Mouse (Mus musculus) cerebellum, postnatal 25 days (tissue): Measurements from ENCODE around the gene Usp44.
"Not testable (repeated sequence)": the region's sequence is repeated elsewhere in the genome, so short reads cannot be mapped to it uniquely, and the experiment has no call there.

Experiments
- DNase-seq, 2 experiments: peaks; one replicate each; pipeline ENCODE4 v3.0.0; 2021; ENCODE audit warnings: mixed read lengths in 2 of 2

Gene Usp44

DNA sequence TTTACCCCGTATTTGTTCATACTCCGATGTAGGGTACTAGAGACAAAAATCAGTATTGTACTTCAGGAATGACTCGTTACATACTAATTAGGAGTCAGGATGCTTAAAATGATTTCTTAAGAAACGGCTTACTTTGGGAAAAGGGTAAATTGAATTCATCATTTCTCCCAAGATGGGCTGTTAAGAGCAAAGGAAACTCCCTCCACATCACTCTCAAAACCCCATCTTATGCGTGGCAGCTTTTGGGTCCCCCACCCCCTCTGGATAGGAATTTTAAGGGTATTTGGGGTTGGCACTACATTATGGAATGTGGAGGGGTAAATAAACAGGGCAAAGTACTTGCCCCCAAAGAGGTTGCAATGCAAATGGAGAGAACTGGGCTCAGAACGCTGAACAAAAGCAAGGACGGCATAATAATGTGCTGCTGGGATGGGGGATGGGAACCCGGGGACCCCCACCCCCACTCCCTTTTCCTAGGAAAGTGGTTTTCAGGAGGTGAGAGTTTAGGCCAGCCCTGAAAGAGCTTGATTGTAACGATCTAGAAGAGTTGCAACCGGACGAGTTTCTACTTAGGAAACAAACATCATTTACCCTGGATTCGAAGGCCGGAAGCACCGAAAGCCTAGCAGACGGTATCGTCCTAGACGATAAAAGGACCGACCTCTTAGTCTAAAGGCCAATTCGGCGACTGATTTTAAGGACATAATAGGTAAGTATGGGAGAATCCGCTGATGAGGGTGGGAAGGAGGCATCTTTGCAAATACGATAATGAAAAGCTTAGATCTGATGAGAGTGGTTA is at the start of gene Usp44:
Usp44 (plus strand) TSS at position 625 of the 799 bp plus-strand sequence.
- no peak for DNase-seq

DNA sequence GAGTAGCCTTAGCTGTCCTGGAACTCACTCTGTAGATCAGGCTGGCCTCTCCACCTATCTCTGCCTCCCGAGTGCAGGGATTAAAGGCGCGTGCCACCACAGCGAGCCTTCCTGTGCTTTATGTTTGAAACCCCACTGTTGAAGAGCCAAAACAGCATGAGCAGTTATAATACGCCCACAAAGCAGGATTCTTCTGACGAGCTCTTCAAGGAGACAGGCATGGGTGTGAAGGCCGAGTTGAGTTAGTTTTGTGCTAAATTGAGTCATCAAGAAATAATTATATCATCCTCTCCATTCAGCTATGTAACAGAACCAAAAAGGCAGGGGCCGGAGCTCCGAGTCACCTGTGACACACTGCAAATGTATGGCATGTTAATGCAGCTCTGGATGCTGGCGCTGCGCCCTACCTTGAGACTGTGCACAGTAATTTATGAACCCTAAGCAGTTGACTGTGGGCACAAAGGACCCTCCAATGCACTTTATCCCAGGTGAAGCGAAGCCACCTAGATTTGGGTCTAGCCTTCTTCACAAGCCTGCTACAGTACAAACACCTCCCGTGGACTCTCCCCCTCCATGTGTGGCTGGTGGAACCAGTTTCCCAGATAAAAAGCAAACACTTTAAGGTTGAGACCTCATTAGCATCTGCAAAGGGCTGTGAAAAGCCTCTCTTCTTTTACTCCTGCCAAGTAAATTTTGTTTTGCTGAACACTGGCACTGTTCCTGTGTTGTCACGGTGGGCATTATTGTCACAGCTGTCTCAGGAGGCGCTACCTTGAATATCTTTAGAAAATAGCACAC is 47.9 kb upstream of the Usp44 start:
- DNase-seq, result no peak

DNA sequence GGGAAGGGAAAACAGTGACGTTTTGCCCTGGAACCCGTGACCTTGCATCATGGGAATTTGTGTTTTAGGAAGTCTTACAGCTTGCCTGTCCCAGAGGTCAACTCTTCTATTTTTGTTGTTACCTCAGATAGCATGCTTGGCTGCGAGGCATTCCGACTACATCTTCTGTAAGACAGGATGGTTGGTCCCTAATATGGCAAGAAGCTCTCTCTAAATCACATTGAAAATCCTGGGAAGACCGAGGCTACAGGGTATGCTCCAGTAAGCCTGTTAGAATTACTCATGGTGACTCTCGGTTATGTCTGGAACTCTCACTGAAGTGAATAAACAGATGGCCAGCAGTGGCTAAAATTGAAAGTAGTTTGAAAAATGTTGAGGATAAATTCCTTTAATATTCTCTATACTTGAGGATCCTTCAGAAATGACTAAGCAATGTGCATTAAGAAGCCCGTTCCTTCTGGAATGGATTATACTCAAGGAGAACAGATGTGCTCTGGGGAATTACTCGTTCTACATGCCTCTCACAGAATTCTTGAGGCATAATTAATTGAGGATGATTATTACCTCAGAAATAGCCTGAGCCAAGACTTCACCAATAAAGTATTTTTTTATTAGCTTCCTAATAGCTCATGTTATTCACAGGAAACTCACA is 31.5 kb upstream of the Usp44 start:
- DNase-seq, result no peak

DNA sequence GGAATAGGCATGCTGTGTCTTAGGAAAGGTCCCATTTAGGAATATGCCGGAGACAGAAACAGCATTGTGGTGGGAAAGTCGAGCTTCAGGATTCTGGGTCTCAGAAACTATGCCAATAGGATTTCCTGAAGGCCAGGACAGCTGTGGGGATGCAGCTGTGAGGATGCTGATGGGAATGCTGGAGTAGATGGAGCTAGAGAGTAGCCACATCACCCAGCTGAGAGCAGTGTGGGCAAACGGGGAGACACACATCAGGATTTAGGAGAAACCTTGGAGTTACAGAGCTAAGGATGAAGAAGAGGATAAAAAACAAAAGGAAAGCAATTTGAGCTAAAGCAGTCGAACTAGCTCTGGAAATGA is 31.0 kb upstream of the Usp44 start:
- DNase-seq, result no peak

DNA sequence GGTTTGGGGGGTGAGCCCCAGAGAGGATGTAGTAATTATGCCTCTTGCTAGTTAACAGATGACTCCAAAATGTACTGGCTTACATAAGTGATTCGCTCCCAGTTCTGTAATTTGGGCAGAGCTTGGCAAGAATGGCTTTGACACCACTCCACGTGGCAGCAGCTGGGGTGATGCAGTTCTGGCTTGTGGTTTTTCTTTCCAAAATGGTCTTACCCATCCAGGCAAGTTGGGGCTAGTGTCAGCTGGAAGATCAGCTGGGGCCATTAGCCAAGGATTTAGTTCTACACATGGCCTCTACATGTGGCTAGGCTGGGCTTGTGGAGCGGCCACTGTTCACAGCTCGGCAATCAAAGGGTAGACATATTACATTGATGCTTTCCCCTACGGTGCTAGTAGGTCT is 30.5 kb upstream of the Usp44 start:
- DNase-seq, result no peak

DNA sequence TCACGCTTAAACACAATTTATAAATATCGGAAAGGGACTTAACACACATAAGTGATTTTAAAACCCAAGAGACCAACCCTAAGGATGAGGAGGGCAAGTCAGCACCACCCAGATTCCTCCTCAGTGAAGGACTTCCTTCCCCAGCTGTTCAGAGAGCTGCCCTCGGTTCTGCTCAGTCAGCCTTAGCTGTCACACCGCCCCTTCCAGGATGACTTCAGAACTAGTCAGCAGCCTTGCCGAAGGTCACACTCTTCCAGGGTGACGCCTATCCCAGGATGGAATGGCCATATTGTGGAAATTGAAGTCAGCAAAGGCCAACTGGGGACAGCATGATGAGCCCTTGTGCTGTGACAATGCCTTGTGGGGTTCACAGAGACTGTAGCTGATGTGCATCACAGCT is 28.2 kb upstream of the Usp44 start:
- no peak for DNase-seq

DNA sequence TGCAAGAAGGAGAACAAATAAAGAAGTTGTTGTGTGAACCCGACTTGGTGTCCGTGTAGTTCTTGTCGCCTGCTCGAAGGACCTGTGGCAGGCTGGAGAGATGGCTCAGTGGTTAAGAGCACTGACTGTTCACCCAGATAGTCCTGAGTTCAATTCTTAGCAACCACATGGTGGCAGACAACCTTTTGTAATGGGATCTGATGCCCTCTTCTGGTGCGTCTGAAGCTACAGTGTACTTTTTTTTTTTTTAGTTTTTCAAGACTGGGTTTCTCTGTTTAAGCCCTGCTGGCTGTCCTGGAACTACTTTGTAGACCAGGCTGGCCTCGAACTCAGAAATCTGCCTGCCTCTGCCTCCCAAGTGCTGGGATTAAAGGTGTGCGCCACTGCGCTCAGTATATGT is 21.9 kb upstream of the Usp44 start:
- not testable (repeated sequence) for DNase-seq

DNA sequence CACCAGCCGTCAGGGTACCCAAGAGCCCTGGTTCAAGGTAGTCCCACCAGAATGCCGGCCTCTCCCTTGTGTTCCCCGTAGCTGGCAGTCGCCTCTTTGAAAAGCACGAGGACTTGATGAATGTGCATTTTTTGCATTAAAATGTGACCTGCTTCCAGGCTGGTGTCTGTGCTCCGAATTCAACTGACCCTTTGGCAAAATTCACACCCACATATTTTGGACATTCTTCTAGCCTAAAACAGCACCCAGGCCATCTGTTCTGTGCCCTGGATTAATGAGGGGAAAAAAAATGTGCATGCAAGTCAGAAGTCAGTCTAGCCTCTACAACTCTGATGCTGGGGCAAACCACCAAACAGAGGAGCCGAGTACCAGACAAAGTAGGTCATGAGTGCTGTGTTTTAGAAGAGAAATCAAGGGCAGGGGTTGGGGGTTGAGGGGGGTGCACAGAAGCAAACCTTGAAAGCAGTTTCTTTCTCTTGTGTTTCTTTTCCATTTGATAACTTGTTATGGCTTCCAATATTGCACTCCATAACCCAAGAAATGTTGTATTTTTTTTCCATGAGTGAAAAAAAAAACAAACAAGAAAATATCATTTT is 20.7 kb upstream of the Usp44 start:
- peak; percentile 68 to 74 for DNase-seq

DNA sequence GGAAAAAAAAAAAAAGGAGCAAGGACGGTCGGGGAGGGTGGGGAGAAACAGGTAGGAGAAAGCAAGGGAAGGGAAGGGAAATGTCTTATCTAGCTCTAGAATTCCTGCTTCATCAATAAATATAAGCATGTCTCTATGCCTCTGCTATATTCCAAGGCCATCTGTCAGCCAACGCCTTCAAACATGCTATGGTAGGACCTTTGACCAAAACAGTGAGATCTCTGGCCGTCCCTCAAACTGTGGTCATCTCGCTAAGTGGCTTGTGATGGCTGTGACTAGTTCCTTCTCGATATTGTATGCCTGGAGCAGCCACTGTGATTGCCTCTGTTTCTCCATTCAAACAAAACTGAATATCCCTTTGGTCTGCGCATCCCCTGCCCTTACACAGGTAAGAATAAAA is 19.3 kb upstream of the Usp44 start:
- no peak for DNase-seq

DNA sequence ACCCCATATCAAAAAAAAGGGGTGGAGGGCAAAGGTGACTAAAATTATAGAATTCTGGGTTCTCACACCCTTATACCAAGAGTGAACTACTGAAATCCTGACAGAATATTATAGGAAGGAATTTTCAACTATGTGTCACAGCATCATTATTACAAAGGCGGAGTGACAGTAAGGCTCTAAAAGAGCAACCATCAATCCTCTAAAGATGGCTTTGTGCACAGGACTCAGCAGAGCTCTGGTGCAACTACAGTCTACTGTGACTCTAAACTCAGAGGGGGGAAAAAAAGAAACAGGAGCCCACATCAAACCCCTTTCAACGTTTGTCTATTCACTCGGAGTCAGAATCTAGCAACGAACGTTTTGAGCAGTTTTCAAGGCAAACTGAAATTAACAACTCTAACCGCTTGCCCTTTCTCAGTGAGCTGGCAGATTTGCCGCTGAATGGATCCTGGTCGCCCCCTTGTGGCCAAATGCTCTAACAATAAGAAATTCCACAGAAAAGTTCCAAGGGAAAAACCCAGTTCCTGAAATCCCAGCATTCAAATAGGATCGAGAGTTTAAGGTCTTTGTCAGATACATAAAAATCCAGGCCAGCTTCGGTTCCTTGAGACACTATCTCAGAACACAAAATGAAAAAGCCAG is 18.5 kb upstream of the Usp44 start:
- DNase-seq, result peak; percentile 89 to 93

DNA sequence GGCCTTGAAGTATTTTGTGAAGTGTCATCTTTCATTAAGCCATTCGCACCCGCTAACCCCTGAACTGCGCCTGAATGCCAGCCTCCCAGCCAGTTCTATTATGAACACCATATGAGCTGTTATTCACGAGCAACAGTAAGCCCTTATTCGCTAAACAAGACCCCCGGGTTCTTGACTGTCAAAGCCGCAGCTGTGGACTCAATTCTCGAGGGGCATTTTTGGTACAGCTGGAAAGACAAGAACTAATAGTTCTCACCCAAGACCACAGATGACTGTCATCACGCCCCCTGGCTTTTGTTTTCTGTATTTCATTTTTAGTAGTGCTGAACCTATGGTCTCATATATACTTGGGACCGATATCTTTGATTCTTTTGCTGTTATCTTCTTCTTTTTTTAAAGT is 17.6 kb upstream of the Usp44 start:
- peak; percentile 18 to 32 for DNase-seq

DNA sequence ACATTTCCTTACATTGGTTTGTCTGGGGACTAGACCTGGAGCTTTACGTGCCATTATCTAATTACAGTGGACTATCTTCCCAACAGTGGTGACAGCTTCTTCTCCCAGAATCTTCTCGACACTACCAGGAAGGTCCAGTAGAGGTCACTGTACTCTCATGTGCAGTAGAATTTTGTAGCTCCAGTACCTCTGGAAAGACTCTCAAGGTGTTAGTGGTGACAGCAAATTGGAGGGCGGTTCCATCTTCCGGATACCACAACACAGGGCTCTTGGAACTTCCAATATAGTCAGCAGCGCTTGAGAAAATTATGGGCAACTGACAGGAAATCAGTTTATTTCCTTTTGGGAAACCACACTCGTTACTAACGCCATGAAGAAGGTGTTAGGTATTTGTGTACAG is 12.7 kb upstream of the Usp44 start:
- DNase-seq, result peak; percentile 70 to 88

DNA sequence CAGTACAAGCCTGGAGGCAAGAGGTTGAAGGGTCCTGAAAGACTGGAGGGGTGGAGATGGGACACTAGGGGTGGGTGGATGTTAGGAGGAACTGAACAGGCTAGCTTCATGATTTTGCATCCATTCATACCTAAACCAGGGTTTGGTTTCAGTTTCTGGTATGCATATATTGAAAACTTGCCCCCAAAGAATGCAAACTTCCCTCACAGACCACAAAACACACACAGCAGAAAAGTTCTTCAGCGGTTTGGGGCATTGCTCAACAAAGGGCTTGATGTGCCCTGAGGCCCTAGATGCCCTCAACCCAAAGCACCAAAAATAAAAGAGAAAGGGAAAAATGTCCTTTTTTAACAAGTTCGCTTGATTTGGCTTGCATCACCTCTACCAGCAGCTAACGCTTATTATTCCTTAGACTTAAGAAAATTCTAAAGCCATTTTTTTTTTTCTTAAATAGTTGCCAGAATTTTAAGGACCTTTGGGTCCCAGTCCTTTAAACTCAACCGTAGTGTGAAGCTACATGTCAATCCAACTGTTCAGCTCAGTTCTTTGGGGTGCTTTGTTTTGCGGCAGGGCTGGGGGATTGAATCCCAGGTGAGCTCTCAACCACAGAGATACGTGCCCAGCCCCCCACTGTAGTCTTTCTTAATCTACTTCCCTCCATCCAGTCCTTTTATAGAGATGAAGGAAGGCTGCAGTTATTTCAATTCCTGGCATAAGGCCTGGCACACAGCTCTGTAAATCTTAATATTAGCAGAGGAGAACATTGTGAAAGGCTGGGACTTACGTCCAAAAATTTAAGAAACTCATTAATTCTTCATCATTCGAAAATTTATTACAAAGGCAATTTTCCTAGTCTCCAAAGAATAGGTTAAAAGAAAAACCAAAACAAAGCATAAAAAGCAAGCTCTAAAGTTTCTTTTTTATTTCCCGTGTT is 1.2 kb upstream of the Usp44 start:
- DNase-seq, result no peak

DNA sequence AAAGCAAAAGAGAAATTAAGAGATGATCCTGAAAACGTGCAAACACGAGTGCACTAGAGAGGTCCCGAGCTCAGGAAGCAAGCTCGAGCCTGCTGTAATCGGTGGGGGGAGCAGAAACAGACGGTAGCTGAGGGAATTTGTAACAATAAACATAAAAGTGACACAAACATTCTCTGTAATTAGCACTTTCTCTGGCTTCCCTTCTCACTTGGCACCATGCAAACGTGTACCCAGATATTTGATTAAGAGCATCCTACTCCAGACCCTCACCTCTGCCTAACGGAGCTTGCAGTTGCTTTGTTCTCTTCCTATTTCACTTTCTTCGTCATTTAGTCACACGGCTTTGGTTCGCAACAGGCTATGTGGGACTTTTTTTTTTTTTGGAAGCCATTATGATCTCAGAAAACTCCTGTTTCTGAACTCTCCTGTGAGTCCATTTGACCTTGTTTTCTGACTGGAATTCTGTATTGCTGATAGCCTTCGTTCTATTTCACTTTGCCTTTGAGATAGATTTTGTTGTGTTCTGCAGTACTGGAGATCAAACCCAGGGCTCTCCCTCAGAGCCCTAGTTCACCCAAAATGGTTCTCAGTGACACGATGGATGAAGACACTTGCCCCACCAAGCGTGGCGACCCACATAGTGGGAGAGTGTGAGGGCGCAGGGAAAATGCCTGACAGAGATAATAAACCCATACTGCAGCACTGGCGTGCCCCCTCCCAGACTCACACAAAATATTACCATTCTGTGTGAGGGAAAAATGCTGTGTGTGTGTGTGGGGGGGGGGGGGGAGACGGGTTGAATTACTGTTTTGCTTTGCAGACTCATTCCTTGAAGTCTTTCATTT is 597 bp downstream of the Usp44 start:
- DNase-seq, result no peak

DNA sequence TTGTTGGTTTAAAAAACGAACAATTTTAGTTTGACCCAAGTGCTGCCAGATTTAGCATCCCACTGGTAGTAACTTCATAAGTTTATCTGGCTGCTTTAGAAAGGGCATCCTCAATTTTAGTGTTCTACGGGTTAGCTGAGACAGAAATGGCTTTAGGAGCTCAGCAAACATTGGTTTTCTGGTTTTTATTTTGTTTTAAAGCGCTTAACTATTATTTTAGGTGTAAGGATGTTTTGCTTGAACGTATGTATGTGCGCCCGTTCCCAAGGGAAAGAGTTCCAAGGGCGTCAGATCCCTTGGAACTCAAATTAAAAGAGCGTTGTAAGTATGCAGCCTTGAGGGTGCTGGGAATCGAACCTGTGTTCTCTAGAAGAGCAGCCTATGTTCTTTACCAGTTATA is 1.5 kb downstream of the Usp44 start:
- no peak for DNase-seq

DNA sequence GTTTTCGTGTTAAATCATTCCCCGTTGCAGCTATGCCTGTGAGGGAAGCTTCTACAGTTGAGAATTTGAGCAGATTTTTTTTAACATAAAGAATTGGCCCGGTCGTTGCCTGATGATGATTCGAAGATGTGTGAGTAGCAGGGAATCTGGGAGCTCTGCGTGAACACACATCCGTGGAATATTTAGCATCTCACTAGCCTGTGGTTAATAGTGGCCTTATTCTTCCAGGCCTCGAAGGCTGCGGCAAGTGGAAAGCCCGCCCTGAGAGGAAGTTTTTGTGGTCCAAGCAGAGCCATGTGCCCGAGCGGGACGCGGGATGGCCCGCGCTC is 2.0 kb downstream of the Usp44 start:
- DNase-seq, result no peak

DNA sequence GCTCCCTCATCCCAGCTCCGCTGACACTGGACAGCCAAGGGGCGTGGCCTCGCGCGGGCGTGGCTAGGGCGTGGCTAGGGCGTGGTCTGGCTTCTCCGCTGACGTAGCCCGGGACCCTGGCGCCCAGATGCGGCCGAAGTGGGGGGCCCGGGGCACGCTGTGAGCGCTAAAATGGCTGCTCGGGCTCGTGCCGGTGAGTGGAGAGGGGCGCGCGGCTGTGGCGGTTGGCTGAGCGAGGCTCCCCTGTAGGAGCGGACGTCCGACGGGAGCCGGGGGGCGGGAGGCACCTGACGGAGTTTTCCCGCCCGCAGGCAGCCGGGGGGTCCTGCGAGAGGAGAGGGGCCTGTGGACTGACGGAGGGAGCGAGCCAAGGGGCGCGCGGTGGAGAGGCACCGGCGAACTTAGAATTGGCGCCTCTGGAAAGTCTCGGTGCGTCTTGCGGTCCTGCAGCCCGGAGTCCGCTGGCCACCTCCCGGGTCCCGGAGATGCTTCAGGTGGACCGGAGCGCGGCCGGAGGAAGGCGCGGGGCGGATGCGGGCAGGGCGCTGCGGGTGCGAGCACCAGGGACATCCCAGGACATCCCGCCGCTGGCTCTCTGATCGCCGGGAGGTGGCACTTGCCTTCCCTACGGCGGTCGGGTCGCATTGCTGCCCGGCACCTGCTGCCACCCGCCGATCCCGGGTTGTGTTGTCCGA is 2.5 kb downstream of the Usp44 start:
- DNase-seq, result peak; percentile 73 to 87

DNA sequence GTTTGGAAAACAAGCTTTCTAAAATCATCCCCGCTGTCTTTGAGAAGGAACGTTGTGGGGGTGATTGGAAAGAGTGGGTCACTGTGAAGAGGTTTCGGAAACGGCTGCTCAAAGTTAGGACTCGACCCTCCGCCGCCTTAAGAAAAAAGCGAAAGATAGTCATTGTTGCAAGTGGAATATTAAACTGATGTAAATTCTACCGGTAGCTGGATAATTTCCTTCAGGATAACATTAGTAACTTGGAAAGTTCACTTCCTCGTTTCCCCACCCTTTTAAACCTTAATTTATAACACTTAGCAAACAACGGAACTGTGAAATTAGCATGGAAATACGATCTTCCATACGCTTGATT is 3.0 kb downstream of the Usp44 start:
- DNase-seq, result no peak

DNA sequence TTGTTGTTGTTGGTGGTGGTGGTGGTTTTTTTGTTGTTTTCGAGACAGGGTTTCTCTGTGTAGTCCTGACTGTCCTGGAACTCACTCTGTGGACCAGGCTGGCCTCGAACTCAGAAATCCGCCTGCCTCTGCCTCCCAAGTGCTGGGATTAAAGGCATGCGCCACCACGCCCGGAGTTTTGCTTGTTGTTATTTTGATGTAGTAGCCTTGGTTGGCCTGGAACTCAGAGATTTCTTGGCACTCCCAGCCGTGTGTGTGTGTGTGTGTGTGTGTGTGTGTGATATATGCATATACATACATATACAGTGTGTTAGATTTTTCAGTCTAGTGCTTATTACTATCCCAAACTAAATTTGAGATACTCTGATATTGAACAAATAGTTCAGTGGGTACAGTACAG is 3.8 kb downstream of the Usp44 start:
- not testable (repeated sequence) for DNase-seq

DNA sequence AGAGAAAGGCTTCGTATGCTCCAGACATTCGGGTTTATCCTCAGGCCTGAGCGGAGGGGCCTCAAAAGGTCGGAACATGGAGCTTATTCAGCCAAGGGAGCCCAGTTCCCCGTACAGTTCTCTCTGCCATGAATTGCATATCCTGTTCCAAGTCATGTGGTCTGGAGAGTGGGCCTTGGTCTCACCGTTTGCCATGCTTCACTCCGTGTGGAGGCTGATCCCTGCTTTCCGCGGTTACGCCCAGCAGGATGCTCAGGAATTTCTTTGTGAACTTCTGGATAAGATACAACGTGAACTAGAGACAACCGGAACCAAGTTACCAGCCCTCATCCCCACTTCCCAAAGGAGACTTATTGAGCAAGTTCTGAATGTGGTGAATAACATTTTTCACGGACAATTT is 15.4 kb downstream of the Usp44 start:
- DNase-seq, result no peak
